Mouse (Mus musculus): ENCODE measurements around the gene Ccdc6.
"Not testable (repeated sequence)": the region's sequence is repeated elsewhere in the genome, so short reads cannot be mapped to it uniquely, and the experiment has no call there.

Ccdc6 gene

DNA sequence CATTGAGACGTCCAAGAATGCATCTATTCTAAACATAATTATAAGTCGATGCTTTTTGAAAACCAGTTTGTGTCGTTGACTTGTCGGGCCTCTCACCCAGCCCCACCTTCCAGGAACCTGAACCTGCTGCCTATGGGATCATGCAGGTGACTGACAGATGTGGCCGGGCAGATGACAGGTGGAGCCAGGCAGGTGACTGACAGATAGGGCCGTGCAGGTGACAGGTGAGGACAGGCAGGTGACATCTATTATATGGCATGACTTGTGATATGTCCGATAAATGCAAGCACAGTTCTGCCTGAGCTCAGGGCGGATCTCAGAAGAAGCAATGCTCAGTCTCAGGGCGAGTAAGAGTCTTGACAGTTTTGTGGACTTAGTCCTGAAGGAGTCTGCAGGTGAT is 114.4 kb downstream of the Ccdc6 start:
- DNase-seq (ENCODE audit: low spot score) = no peak

DNA sequence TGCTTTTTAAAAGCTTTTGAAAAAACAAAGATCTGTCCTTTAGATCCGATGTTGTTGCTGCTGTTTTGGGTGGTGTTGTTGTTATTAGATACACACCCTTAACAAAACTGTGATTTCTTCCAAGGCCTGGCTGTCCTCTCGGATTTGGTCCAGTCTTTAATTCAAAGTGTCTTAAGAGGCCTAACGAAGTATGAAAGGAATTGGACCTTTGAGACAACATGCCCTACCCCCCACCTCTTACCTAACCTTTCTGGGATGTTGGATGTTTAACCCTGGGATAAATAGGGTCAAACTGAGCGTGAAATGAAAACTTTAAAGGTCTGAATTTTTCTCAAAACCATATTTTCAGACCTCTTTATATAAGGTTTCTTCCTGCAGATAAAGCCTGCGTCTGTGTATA is 124.0 kb downstream of the Ccdc6 start:
- DNase-seq (ENCODE audit: low spot score) = no peak

DNA sequence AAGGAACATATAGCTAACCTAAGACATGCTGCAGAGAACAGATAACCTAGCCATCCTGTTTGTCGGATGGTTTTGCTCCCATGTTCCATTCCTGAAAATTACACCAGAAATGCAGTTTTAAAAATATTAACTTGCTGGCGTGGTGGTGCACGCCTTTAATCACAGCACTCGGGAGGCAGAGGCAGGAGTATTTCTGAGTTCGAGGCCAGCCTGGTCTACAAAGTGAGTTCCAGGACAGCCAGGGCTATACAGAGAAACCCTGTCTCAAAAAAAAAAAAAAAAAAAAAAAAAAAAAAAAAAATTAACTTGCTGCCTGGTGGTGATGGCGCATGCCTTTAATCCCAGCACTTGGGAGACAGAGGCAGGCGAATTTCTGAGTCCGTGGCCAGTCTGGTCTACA is 125.3 kb downstream of the Ccdc6 start:
- DNase-seq (ENCODE audit: low spot score) = not testable (repeated sequence)

DNA sequence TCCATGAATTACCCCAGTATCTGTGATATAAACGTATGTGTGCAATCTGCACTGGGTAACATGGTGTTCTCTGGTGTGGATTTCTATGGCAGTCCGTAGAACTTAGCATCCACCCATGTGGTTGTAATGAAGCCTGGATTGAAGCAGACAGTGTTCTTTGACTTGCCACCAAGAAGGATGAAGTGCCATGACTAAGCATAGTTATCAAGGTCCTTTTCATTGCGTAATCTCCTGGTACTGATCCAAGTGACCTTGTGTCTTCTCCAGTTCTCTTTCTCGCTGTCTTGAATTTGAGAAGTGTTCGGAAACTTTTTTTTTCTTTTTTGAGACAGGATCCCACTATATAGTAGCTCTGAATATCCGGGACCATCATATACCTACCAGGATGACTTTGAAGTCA is 127.7 kb downstream of the Ccdc6 start:
- no peak for DNase-seq (ENCODE audit: low spot score)

DNA sequence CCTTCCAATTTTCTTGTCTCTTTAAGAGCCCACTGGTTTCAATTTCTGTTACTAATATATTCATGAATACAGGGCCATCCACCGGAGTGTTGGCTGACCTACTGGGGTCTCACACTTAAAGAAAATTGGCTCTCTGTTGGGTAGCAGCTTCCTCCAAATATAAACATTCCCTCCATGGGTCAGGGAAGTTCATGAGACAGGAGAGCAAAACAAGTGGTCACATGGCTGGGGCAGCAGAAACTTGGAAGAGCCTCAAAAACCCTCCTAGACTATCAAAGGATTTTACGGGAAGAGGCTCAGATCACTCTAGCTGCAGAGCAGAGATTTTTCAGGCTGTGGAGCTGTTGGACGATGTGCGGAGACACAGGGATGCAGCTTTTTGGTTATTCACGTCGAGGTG is 128.8 kb downstream of the Ccdc6 start:
- no peak for DNase-seq (ENCODE audit: low spot score)

DNA sequence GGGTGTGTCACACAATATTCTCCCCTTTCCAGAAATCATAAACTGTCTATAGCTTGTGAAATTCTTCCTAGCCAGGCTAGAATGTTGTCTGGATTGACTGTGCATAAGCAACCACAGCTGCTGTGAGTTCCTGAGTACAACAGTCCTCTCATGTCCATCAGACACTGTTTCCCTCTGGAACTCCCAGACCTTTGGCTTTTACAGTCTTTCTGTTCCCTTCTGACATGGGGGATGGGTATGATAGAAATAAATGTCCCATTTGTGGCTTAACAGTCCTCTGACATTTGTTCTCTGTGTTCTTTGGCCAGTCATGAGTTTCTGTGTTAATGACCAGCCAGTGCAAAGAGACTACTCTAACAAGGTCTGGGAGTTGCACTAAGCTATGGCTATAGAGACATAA is 129.7 kb downstream of the Ccdc6 start:
- no peak for DNase-seq (ENCODE audit: low spot score)

DNA sequence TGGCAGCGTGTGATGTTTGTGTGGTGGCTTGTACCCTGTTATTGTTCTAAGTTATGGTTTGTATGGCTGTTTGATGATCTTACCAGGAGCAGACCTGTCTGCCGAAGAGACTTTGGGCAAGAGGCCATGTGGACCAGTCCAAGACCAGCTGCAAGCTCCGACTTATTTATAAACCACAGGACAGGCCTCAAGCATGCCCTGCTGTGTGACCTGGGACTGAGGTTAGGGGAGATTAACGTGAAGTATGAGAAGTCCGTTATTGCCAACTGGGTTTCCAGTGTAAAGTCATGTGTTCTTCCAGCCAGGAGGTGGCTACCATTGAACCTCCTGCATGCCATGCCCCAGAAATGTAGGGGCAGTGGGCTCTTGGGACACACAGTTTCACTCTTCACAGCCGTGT is 133.4 kb downstream of the Ccdc6 start:
- no peak for DNase-seq (ENCODE audit: low spot score)

DNA sequence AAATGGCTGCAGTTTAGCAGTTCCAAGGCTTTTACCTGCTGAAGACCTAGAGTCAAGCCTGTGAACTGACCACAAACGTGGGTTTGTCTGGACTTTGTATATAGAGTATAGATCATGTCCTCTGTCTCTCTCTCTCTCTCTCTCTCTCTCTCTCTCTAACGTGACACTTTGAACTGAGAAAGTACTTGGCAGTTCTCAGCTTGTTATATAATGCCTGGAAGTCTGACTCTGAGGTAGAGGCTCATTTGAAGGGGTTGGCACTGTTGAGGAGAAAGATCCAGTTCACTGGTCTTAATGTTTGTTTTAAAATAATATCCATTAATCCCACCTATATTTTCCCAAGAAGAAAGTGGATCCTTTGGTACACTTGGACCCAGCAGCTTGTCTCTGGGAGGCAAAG is 141.0 kb downstream of the Ccdc6 start:
- no peak for DNase-seq (ENCODE audit: low spot score)
